Mouse (Mus musculus) B cell, adult 2 months (primary cell): ENCODE measurements around the gene Diras1.
"Not testable (repeated sequence)": the region's sequence is repeated elsewhere in the genome, so short reads cannot be mapped to it uniquely, and the experiment has no call there.

Source experiments
- DNase-seq, 2 experiments: peaks; one replicate each; pipeline ENCODE4 v3.0.0; 2022

The Diras1 gene

DNA sequence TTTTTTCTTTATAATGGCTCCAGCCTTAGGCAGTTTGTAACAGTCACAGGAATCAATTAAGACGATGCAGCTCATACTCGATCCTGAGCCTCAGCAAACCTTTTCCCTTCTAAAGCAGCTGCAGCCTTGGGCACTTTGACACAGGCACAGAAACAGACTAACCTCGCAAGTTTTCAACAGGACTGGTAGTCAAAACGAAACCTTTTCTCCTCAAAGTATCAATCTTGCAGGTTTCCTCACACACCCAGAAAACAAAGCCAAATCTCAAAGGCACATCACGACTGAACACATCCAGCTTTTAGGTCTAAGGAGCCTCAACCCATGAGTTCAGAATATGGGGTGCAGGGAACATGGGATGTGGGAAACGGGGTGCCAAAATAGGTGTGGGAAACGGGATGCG lies 28.1 kb downstream of the Diras1 start:
- no peak for DNase-seq

DNA sequence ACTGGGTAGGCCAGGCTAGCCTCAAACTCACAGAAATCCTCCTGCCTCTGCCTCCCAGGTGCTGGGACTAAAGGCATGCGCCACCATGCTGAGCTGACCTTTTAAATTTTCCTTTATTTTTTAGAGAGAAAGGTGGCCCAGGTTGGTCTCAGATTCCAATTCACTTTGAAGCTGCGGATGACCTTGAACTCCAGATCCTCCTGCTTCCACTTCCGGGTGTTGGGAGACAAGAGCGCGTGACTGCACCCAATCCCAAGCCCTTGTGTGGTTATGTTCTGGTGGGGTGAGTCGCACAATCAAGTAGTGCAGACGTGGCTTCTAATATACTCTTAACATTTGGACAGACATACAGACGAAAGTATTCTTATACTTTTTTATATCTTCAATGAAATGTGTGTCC lies 29.0 kb downstream of the Diras1 start:
- no peak for DNase-seq

DNA sequence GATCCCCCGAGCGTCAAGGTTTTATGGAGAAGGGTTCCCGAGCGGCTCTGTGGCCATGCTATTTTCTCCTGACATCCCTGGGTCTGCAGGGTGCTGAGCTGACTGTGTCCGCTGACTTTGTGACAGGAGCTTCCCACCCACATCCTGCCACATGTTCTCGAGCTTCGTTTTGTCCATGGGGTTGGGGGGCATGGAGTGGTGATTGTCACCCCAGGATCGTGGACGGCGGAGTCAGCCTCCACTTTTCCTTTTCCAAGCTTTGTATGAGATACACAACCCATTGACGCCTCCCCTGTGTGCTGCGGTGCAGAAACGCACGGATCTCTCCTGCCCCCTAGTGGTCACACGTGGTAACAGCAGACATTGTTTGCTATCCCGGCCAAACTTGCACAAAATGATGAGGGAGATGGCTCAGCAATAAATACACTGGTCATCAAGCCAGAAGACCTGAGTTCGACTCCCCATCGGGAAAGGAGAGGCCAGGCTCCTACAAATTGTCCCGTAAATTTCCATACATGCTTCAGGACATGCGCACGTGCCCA lies 30.3 kb downstream of the Diras1 start:
- peak; percentile 87 to 88 for DNase-seq

DNA sequence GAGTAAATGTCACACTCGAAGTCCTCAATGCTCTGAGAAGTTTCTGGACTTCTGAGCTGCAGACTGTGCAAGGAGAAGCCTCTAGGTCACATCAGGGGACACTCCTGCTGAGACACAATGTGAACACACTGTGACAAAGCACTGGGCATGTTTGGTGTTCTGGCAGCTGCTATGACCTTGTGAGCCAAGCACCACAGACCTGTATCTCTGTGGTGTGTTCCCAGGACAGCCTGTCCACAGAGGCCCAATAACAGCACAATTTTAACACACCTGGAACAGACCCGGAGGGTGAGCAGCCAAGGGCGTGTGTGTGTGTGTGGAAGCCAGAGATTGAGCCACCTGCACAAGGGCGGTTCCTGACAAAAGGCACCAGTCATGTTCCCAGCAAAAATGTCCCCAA lies 30.8 kb downstream of the Diras1 start:
- no peak for DNase-seq

DNA sequence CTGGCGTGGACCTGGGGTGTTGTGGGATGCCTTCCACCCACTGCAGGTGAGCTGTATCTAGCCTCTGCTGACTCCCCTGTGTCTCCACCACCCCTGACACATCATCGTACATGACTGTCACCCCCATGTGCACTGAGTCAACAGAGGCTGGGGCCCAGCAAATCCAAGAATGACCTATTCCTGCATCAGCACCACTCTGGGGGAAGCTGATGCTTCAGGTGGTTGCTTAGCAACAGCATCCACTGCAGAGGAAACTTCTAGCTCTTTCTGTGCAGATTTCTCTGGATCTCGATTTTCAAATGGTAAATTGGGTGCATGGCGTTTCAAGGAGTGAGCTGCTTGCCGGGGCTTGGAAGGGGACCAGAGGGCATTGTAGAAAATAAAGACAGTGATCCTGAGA lies 32.2 kb downstream of the Diras1 start:
- DNase-seq = no peak

DNA sequence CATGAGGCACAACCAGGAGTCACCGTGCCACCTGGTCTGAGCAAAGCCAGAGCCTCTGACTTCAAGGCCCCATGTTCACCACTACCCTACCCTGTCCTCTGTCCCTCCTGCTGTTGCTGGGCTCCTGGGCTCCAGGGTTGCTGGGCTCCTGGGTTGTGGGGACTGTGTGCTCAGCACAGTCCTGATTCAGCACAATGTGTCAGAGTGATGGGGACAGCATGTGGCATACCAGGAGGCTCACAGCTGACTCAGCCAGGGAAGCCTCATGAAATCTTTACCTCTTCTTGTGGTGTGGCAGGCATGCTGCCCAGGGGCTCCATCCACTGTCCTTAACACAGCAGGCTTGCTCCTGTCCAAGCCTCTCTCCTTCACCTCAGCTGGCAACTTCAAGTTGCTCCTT lies 33.5 kb downstream of the Diras1 start:
- DNase-seq = no peak

DNA sequence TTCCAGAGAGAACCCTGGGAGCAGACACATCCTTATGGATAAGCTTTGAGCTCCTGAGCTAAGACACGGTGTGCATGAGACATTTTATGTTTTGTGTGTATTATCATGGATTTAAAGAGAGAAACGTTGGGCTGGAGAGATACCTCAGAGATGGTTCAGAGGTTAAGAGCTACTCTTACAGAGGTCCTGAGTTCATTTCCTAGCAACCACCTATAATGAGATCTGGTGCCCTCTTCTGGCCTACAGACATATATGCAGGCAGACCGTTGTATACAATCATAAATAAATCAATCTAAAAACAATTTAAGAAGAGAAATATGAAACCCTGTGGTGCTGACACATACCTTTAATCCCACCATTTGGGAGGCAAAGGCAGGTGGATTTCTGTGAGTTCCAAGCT lies 34.5 kb downstream of the Diras1 start:
- peak; percentile 59 to 64 for DNase-seq

DNA sequence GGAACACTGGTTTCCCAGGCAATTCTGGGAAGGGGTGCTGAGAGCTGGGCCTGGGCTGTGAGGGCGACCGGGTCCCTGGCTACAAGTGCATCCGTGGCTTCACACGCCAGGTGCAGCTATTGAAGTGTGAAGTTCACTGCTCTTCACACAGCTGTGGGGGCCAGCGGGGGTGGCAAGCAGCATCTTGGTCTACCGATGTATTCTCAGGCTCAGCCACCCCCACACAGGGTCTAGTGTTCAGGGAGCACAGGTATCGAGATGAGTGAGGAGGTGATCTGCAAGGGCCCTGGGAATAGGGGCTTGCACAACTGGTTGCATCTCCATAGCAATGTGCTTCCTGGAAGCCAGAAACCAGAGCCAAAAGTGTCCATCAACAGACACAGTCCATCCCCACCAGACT lies 35.1 kb downstream of the Diras1 start:
- DNase-seq = peak; percentile 50 to 51

DNA sequence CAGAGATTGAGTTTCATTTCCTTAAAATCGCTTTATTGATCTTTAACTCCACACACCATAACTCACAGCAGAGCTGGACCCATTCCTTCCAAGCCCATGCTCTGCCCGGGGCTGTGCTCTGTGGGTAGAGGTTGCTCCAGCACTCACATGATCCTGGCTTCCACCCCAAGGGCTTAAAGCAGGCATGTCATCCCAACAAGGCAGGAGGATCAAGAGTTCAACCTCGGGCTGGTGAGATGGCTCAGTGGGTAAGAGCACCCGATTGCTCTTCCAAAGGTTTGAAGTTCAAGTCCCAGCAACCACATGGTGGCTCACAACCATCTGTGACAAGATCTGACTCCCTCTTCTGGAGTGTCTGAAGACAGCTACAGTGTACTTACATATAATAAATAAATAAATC lies 35.6 kb downstream of the Diras1 start:
- not testable (repeated sequence) for DNase-seq

DNA sequence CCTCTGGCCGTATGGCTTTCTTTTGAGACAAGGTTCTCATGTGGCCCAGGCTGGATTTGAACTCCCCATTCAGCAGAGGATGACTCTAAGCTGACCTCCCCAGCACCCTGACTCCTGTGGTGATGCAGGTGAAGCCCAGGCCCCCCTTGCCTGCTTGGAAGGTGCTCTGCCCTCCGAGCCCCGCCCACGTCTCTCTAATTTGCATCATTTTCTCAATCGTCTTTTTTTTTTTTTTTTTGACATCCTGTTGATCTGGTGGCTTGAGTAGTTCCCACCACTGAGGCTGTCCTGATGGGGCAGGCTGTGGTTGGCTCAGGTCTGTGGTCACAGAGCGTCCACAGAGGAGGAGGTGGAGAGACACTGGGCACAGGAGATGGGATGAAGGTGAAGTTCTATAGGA lies 36.0 kb downstream of the Diras1 start:
- peak; percentile 78 to 79 for DNase-seq

DNA sequence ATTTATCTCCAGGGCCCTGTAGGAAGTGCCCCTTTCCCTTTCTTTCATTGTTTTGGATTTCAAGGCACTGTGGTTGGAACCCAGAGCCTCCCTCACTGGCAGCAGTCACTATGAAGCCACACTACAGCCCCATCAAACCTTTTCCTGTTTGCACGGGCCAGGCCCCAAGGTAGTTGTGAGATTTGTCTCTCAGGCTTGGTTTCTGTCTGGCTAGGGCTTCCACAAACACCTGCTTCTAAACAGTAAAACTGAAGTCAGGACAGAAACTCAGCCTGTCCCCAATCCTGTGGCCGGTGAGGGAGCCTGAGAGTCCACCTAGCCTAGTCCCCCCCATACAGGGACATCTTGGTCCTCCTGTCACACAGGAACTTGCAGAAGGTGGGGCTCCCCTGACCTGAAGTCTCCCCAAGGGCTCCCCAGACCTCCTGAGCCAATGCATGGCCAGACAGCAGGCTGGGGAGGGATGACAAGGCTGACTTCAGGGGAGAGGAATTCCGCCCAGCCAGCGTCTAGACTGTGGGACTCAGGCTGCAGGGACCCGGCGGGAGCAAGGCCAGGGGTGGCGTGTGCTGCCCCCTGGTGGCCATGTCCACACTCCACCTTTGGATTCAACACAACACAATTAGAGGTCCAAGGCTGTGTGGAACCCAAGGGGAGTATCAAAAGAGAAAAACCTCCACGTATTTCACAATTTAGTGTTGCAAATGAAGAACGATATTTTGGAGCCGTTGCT lies 37.6 kb downstream of the Diras1 start:
- DNase-seq = peak; percentile 84 to 85

DNA sequence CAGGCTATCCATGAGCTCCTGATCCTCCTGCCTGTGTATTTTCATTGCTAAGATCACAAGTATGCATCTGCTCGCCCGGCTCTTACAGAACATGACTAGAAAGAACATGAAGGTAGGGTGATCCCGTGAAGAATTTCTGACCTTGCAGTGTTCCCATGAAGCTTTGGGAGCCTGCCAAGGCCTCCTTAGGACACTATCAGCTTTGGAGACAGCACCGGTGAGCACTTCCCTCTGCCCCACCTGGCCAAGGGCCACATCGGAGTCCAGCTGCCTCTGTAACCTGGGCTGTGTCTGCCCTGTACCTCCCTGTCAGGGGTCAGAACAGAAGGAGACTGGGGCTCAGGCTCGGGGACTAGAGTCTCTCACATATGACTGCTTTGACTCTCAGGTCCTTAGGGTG lies 38.7 kb downstream of the Diras1 start:
- no peak for DNase-seq

DNA sequence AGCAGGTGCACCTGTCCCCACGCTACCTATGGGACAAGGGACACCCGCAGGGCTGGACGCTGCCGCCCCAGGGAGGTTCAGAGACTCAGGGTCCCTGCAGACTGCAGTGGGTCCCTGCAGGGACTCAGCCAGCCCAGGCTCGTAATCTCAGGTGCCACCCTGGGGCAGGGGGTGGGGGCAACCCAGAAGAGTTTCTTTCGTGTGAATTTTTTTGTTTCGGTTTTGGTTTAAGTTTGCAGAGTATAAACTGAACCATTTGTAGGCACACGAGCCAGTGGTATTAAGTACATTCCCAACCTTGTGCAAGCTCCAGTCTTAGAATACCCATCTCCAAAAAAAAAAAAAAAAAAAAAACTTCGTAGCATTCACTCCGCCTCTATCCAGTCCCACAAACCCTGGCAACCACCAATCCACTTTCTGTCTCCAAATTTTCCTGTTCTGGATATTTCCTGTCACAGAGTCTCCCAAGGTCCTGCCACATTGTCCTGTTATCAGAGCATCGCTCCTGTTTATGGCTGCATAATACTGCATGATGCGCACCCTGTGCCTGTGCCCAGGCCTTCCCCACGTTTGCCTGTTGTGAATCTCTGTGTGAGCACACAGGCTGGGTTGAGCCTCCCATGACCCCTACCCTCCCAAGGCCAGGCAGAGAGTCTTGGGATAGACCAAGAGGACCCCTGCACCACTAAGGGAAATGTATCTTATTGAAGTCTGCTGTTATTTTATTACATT lies 39.3 kb downstream of the Diras1 start:
- no peak for DNase-seq

DNA sequence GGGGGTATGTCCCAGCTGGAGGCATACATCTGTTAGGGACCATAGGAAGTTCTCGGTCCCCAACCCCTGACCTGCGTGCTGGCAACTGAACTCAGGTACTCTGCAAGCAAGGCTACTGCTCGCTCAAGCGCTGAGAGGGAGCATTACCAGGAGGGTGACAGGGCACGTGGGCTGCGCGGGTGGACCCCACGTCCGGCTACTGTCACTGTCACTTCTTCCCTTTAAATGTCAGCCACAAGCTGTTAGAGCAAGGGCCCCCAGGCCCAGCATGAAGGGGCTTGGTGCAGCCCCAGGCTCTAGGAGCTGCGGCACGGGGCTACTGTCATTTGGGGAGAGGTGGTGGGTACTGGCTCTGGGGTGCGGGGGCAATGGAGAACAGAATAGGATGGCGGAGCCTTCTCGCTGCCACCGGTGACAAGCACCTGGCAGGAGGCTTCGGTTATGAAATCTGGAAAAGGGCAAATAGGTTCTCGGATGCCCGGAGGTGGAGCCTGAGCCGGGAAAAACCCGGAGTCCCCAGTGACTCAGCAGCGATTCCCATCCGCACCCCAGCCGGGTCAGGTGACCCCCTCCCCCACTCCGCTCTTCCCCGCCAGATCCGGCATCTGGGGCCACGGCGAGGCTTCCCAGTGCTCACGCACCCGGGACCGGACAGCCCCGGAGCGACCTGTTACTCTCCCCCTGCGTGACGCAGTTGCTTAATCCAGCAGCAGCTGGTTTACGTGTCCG lies 40.1 kb downstream of the Diras1 start:
- peak; percentile 56 to 57 for DNase-seq

DNA sequence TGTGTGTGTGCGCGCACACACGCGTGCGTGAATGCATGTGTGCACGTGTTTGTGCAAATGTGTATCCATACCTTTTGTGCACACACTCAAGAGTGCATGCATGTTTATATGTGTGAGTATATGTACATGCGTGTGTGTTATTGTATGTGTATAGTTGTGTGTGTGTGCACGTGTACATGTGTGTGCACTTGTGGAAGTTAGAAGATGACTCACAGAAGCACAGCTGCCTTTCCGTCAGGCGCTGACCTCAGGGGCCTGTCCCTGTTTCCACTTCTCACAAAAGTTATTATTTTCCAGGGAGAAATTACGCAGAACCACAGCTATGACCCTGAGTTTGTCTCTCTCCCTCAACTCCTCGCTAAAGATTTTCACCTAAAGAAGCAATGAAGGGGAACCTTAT lies 41.2 kb downstream of the Diras1 start:
- no peak for DNase-seq

DNA sequence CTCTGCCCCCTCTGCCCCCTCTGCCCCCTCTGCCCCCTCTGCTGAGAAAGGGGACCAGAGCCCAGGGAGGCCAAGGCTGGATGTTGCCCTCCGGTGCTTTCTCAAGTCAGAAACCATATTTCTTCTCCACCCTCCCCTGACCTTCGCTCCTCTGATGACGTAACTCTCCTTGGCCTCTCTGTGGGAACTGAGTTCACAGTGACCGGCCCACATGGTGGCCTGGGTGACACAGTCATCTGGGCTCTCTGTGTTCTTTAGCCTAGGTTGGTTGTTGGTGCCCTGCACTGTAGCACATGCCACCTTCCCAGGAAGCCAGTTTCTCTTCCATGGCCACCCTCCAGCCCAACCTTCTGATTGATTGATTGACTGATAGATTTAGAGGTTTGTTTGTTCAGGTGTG lies 43.1 kb downstream of the Diras1 start:
- no peak for DNase-seq

DNA sequence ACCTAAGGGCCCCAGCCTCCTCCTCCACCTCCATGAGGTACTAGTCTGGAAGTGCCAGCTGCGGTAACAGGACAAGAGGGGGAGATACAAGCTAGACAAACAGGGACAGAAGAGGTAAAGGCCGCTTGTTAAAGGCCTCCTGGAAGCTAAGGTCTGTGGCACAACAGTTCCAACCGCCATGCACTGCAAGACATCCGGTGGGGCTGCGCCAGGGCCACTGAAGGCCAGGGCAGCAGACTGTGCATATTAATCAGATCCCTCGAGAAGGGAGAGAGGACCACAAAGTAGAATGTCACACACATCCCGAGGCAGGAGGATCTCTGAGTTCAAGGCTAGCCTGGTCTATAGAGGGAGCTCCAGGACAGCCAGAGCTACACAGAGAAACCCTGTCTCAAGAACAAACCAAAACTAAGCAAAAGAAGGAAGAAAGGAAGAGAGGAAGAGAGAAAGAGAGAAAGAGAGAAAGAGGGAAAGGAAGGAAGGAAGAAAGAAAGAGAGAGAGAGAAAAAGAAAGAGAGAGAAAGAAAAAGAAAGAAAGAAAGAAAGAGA lies 43.8 kb downstream of the Diras1 start:
- no peak for DNase-seq

DNA sequence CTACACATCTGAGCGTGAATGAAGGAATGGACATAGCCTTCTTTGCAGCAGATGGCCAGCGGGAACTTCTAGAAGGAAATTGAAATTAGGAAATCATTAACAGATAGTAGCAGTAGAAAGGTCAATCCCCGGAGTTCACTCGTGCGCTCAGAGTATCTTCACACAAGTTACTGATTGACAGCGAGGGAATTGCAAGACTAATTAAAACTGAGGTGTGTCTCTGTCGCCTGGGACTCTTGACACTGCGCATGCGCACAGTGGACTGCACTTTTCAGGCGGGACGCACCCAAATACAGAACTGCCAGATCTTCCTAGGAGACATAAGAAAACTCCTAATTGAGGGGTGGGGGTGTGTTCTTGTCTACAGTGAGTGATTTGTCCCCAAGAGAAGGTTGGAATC lies 50.0 kb downstream of the Diras1 start:
- no peak for DNase-seq

DNA sequence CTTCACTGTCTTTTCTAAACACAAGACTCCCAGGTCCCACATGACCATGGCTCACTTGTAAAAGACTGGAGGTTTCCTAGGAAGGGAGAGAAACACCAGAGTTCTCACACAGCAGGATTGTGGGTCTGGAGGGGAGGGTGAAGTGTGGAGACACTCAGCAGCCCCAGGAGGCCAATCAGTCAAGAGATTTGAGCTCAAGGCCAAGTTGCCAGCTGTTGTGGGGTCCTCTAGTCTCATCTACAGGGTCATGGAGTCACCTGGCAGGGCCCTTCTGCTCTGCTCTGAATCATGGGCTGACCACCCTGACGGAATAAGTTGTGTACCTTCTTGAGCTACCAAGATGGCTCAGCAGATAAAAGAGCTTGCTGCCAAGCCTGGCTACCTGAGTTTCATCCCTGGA lies 51.7 kb downstream of the Diras1 start:
- DNase-seq = no peak

DNA sequence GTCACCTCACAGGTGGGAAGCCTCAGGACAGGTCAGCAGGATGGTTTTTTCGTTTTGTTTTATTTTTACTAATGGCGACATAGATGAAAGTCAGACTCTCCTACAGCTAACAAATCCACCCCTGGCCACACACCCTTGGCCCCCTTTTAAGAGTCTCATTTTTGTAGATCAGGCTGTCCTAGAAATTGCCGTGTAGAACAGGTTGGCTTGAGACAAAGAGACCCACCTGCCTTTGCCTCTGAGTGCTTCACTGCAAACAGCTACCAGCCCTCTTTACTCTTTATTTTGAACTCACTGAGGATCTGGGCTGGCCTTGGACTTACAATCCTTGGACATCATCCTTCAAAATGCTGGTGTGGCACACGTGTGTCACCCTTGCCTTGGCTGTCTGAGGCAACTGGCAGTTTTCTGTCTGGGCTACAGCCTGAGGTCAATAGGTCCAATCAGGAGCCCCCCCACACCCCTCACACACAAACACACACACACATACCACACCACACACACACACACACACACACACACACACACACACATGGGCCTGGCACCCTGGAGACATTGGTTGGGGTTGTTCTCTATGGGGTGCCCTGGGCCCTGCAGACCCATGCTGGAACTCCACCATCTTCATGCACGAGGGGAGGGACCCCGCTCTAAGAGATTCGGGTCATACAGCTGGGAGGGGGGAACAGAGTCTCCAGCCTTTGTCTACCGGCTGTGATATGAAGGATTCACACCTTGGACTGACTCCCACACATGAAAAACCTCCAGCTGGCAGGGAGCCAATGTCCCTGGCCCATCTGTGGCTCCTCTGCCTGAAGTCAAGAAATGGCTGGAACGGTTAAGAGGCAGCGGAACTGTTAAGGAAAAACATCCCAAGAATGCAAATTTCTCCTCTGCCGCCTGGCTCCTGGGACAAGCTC lies 53.1 kb downstream of the Diras1 start:
- no peak for DNase-seq

DNA sequence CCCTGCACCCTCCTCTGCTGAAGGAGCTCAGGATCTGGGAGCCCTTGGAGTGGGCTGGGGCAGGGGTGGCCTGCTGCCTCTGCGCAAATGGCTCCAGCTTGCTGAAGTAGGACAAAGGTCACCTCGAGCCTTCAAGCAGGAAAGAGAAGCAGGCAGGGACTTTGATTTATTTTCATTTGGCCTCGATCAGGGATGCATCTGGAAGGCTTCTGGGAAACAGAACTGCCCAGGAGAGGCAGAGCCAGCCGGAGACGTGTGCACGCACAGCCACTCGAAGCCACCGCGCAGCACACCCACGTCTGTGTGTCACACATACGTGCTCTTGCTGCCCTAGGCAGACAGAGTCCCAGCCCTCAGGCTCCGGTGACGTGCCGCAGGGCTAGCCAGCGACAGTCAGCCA lies 53.9 kb downstream of the Diras1 start:
- DNase-seq = no peak

DNA sequence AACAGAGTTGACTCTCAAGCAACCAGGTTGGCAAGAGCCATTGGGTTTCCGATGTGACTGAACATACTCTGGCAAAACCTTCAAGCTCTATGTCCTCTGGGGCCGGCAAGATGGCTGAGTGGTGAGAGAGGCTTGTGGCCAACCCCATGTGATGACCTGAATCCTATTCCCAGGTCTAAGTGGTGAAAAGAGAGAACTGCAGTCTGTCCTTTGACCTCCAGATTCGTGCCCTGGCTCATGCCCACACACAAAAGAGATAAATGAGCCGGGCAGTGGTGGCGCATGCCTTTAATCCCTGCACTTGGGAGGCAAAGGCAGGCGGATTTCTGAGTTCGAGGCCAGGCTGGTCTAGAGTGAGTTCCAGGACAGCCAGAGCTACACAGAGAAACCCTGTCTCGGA lies 55.3 kb downstream of the Diras1 start:
- DNase-seq = no peak
